Mouse (Mus musculus) myocyte (in vitro differentiated cells): ENCODE data around the gene Vmn2r95. TPM values are rescaled to one million over a fixed set of nuclear protein-coding genes. Genes with fewer than 3 reads are reported as not detected.
"Not testable (repeated sequence)": the region's sequence is repeated elsewhere in the genome, so short reads cannot be mapped to it uniquely, and the experiment has no call there.

Source experiments
- H3K27me3 ChIP-seq: one replicate; pipeline ENCODE4 v1.6.1; 2011; ENCODE audit not compliant: control insufficient read depth, insufficient read depth, insufficient read length
- H3K36me3 ChIP-seq: one replicate; pipeline ENCODE4 v1.6.1; 2011; ENCODE audit not compliant: control insufficient read depth, insufficient read depth
- H3K4me2 ChIP-seq: one replicate; pipeline ENCODE4 v1.6.1; 2011; ENCODE audit warnings: low read depth, control low read depth
- H3K4me3 ChIP-seq: one replicate; pipeline ENCODE4 v1.5.1; 2011; ENCODE audit warnings: mild to moderate bottlenecking, control low read depth, moderate library complexity
- H3K79me2 ChIP-seq: one replicate; pipeline ENCODE4 v1.6.1; 2011; ENCODE audit not compliant: control insufficient read depth, insufficient read depth
- H3ac ChIP-seq: one replicate; pipeline ENCODE4 v1.6.1; 2011; ENCODE audit not compliant: control insufficient read depth, insufficient read length
- CEBPB ChIP-seq: IDR thresholded peaks from 2 replicates; pipeline ENCODE4 v1.6.1; 2011; ENCODE audit warnings: mild to moderate bottlenecking, moderate library complexity; ENCODE audit not compliant: poor library complexity, insufficient read depth, severe bottlenecking
- E2F4 ChIP-seq: IDR thresholded peaks from one replicate; pipeline ENCODE4 v1.6.1; 2011; ENCODE audit warnings: mild to moderate bottlenecking, control low read depth, moderate library complexity; ENCODE audit not compliant: insufficient read depth
- MAX ChIP-seq: IDR thresholded peaks from one replicate; pipeline ENCODE4 v1.6.1; 2011; ENCODE audit warnings: low read depth, mild to moderate bottlenecking, control low read depth
- MYOD1 ChIP-seq, 3 experiments: IDR thresholded peaks; one replicate each; pipeline ENCODE4 v1.6.1; 2011; ENCODE audit warnings: control low read depth in 2 of 3, low read depth in 2 of 3, mild to moderate bottlenecking in 2 of 3, moderate library complexity in 1 of 3; ENCODE audit not compliant: insufficient read length in 2 of 3, control insufficient read depth in 1 of 3
- MYOG ChIP-seq, 3 experiments: IDR thresholded peaks; one replicate each; pipeline ENCODE4 v1.6.1; 2011; ENCODE audit warnings: control low read depth in 2 of 3, low read depth in 2 of 3, mild to moderate bottlenecking in 2 of 3; ENCODE audit not compliant: insufficient read length in 2 of 3, control insufficient read depth in 1 of 3, insufficient read depth in 1 of 3
- POLR2A ChIP-seq: IDR thresholded peaks from one replicate; pipeline ENCODE4 v1.6.1; 2011; ENCODE audit warnings: low read depth, mild to moderate bottlenecking, control low read depth, moderate library complexity; ENCODE audit not compliant: insufficient read length
- POLR2AphosphoS2 ChIP-seq: IDR thresholded peaks from one replicate; pipeline ENCODE4 v1.6.1; 2011; ENCODE audit warnings: low read depth, control low read depth; ENCODE audit not compliant: insufficient read length
- REST ChIP-seq: IDR thresholded peaks from one replicate; pipeline ENCODE4 v1.6.1; 2011; ENCODE audit warnings: mild to moderate bottlenecking, control low read depth, moderate library complexity; ENCODE audit not compliant: insufficient read depth, insufficient read length
- SRF ChIP-seq: IDR thresholded peaks from one replicate; pipeline ENCODE4 v1.6.1; 2011; ENCODE audit warnings: low read depth; ENCODE audit not compliant: control insufficient read depth, insufficient read length
- TCF12 ChIP-seq: IDR thresholded peaks from one replicate; pipeline ENCODE4 v1.6.1; 2011; ENCODE audit warnings: mild to moderate bottlenecking, control low read depth; ENCODE audit not compliant: poor library complexity, insufficient read depth, severe bottlenecking
- TCF3 ChIP-seq: IDR thresholded peaks from one replicate; pipeline ENCODE4 v1.6.1; 2011; ENCODE audit warnings: low read depth, control low read depth; ENCODE audit not compliant: insufficient read length
- USF1 ChIP-seq: IDR thresholded peaks from one replicate; pipeline ENCODE4 v1.6.1; 2011; ENCODE audit warnings: low read depth, mild to moderate bottlenecking, control low read depth, moderate library complexity
- polyA plus RNA-seq: library from polyadenylated mRNA; unstranded; fragments of >200 nt; fragmentation: generic; extraction: Trizol; gene quantifications from one replicate; pipeline ENCODE4 v1.2.1, GENCODE M21; 2012; ENCODE audit warnings: missing spikeins

Gene Vmn2r95
- polyA plus RNA-seq: not detected

- H3K27me3 ChIP-seq: no peaks in the 10 kb centered on the region
- no peak within 1 kb of the TSS for H3K4me2 ChIP-seq
- no peak within 1 kb of the TSS for H3ac ChIP-seq
- TF ChIP-seq MYOG (IDR thresholded peaks at IDR 0.05; ENCODE audit: control insufficient read depth in 1 of 3, insufficient read depth in 1 of 3, insufficient read length in 2 of 3, low read depth in 2 of 3) (no peak), TCF3 (no peak)
- no peaks in the 10 kb centered on the region for H3K79me2 ChIP-seq
- no peak within 1 kb of the TSS for H3K4me3 ChIP-seq
- no peaks in the 10 kb centered on the region for H3K36me3 ChIP-seq
These were observed at the start of gene Vmn2r95 for GRCm38 (mm10) chr17:18423778-18424177. Vmn2r95 (plus strand) TSS chr17:18424078.

- Histone ChIP-seq H3K79me2 (no peaks in the 10 kb centered on the region), H3K4me3 (no peak overlapping the region), H3K36me3 (no peaks in the 10 kb centered on the region), H3K4me2 (no peak overlapping the region), H3K27me3 (no peaks in the 10 kb centered on the region), H3ac (no peak overlapping the region)
- TF ChIP-seq POLR2A: no peak
- no peak for TF ChIP-seq MYOD1 (IDR thresholded peaks at IDR 0.05; ENCODE audit: control insufficient read depth in 1 of 3, insufficient read length in 2 of 3, low read depth in 2 of 3)
- TF ChIP-seq USF1: no peak
- TF ChIP-seq TCF3: no peak
- TF ChIP-seq TCF12: no peak
- TF ChIP-seq MYOG (IDR thresholded peaks at IDR 0.05; ENCODE audit: control insufficient read depth in 1 of 3, insufficient read depth in 1 of 3, insufficient read length in 2 of 3, low read depth in 2 of 3): no peak
- no peak for TF ChIP-seq POLR2AphosphoS2
- no peak for TF ChIP-seq CEBPB
- TF ChIP-seq REST: no peak
- TF ChIP-seq MAX: no peak
- TF ChIP-seq SRF: no peak
These were observed 31.8 kb downstream of the Vmn2r95 start for GRCm38 (mm10) chr17:18455619-18456140.

- not testable (repeated sequence) for H3K27me3 ChIP-seq, H3K4me3 ChIP-seq, H3K36me3 ChIP-seq, H3K79me2 ChIP-seq, H3K4me2 ChIP-seq, H3ac ChIP-seq
These were observed 34.3 kb downstream of the Vmn2r95 start for GRCm38 (mm10) chr17:18458126-18458634.

GRCm38 (mm10) chr17:18462695-18463094 is 38.8 kb downstream of the Vmn2r95 start:
- H3K4me3 ChIP-seq: no peak overlapping the region
- H3K4me2 ChIP-seq: no peak overlapping the region
- H3K36me3 ChIP-seq: no peaks in the 10 kb centered on the region
- no peaks in the 10 kb centered on the region for H3K79me2 ChIP-seq
- no peaks in the 10 kb centered on the region for H3K27me3 ChIP-seq
- no peak overlapping the region for H3ac ChIP-seq
- no peak for TF ChIP-seq USF1
- no peak for TF ChIP-seq SRF
- TF ChIP-seq E2F4: no peak
- no peak for TF ChIP-seq MYOG (IDR thresholded peaks at IDR 0.05; ENCODE audit: control insufficient read depth in 1 of 3, insufficient read depth in 1 of 3, insufficient read length in 2 of 3, low read depth in 2 of 3)
- TF ChIP-seq CEBPB: no peak
- no peak for TF ChIP-seq MYOD1 (IDR thresholded peaks at IDR 0.05; ENCODE audit: control insufficient read depth in 1 of 3, insufficient read length in 2 of 3, low read depth in 2 of 3)
- TF ChIP-seq POLR2A: no peak
- TF ChIP-seq POLR2AphosphoS2: no peak
- no peak for TF ChIP-seq TCF12
- no peak for TF ChIP-seq TCF3
- TF ChIP-seq MAX: no peak
- no peak for TF ChIP-seq REST

- H3K27me3 ChIP-seq: no peaks in the 10 kb centered on the region
These were observed 56.0 kb downstream of the Vmn2r95 start for GRCm38 (mm10) chr17:18479885-18480284.

More at GRCm38 (mm10) chr17:18479885-18480284, 56.0 kb downstream of the Vmn2r95 start:
- Histone ChIP-seq H3K79me2 (no peaks in the 10 kb centered on the region), H3K36me3 (no peaks in the 10 kb centered on the region), H3ac (no peak overlapping the region), H3K4me2 (no peak overlapping the region), H3K4me3 (no peak overlapping the region)
- no peak for TF ChIP-seq POLR2A
- TF ChIP-seq CEBPB: no peak
- TF ChIP-seq SRF: no peak
- no peak for TF ChIP-seq USF1
- TF ChIP-seq MYOG (IDR thresholded peaks at IDR 0.05; ENCODE audit: control insufficient read depth in 1 of 3, insufficient read depth in 1 of 3, insufficient read length in 2 of 3, low read depth in 2 of 3): no peak
- TF ChIP-seq TCF12: no peak
- TF ChIP-seq REST: no peak

Other genes starting within 250 kb of the Vmn2r95 start
- not detected for gene Vmn2r94, start 146.3 kb upstream of the Vmn2r95 start, polyA plus RNA-seq
- not detected for gene Vmn2r93, start 126.0 kb upstream of the Vmn2r95 start, polyA plus RNA-seq
- gene Vmn2r96, start 149.1 kb downstream of the Vmn2r95 start, polyA plus RNA-seq: 0.05 TPM